Mouse (Mus musculus): Measurements from ENCODE around the gene Gpr15. TPM values are rescaled to one million over a fixed set of nuclear protein-coding genes. Genes with fewer than 3 reads are reported as not detected.

The Gpr15 gene
- polyA plus RNA-seq, 1 experiment from 2014 or later, result not detected

DNA sequence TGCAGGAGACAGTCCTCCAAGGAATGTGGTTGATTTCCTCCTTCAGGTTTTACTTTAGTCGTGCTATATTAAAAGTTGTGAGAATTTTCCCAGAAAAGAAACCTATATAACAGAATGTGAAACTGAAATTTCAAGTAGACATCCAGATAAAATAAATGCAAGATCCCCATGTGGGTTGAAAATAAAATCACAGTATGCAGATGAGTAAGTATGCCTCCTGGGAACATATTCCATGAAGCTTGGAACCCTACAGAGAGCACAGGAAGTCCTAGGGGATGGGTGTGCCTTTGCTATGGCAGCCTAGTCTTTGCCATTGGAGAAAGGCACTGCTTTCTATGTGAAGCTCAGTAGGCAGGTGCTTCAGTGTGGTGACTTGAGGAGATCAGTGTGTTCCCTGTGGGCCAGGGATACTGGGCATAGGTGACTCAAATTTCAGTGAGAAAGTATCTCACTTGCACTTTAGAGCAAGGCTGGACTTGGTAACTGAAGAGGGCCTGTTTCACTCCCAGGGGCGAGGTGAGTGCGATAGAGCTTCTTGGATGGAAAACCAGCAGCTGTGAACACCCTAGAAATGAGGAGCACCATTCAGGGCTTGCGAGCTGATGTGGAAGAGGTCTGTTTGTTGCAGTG, 11.5 kb downstream of the Gpr15 start:
- H3K9ac ChIP-seq (replicated peaks; ENCODE audit: low read depth, low read length), result no peak overlapping the region
- ATAC-seq (ENCODE audit: insufficient number of reproducible peaks, insufficient read depth, low FRiP score, low read depth), result no peak
- no peaks in the 10 kb centered on the region for H3K27me3 ChIP-seq (ENCODE audit: control insufficient read depth, insufficient read depth, low read length)
- no peak overlapping the region for H3K27ac ChIP-seq (ENCODE audit: low read length)
- no peak overlapping the region for H3K4me2 ChIP-seq (replicated peaks; ENCODE audit: low read depth, low read length)
- WGBS, result 90% methylated on average over 4 of the region's 4 CpGs
- H3K4me1 ChIP-seq (ENCODE audit: control insufficient read depth, insufficient read depth, low read length), result 0 out of 2 replicates have a peak, but pooled peaks cover 6% of the 10 kb centered on the region
- no peak overlapping the region for H3K4me3 ChIP-seq (ENCODE audit: low read depth, low read length)
- H3K9me3 ChIP-seq (ENCODE audit: control insufficient read depth, low read depth, low read length), result no peaks in the 10 kb centered on the region
- H3K36me3 ChIP-seq (ENCODE audit: control insufficient read depth, insufficient read depth, low read length), result no peaks in the 10 kb centered on the region

- ATAC-seq (ENCODE audit: insufficient number of reproducible peaks, insufficient read depth, low FRiP score, low read depth), result no peak
- Histone ChIP-seq H3K4me3 (ENCODE audit: low read depth, low read length) (no peak overlapping the region), H3K27me3 (ENCODE audit: control insufficient read depth, insufficient read depth, low read length) (no peaks in the 10 kb centered on the region), H3K4me1 (ENCODE audit: control insufficient read depth, insufficient read depth, low read length) (0 out of 2 replicates have a peak, but pooled peaks cover 6% of the 10 kb centered on the region), H3K36me3 (ENCODE audit: control insufficient read depth, insufficient read depth, low read length) (no peaks in the 10 kb centered on the region), H3K4me2 (replicated peaks; ENCODE audit: low read depth, low read length) (no peak overlapping the region), H3K27ac (ENCODE audit: low read length) (no peak overlapping the region), H3K9me3 (ENCODE audit: control insufficient read depth, low read depth, low read length) (no peaks in the 10 kb centered on the region), H3K9ac (replicated peaks; ENCODE audit: low read depth, low read length) (no peak overlapping the region)
Measured at GRCm38 (mm10) chr16:58704999-58705398, 13.9 kb downstream of the Gpr15 start.

GRCm38 (mm10) chr16:58703382-58704124, 15.3 kb downstream of the Gpr15 start:
- ATAC-seq (ENCODE audit: insufficient number of reproducible peaks, insufficient read depth, low FRiP score, low read depth), result no peak
- Histone ChIP-seq H3K27me3 (ENCODE audit: control insufficient read depth, insufficient read depth, low read length) (no peaks in the 10 kb centered on the region), H3K36me3 (ENCODE audit: control insufficient read depth, insufficient read depth, low read length) (no peaks in the 10 kb centered on the region), H3K9me3 (ENCODE audit: control insufficient read depth, low read depth, low read length) (no peaks in the 10 kb centered on the region), H3K9ac (replicated peaks; ENCODE audit: low read depth, low read length) (no peak overlapping the region), H3K27ac (ENCODE audit: low read length) (no peak overlapping the region), H3K4me3 (ENCODE audit: low read depth, low read length) (no peak overlapping the region), H3K4me1 (ENCODE audit: control insufficient read depth, insufficient read depth, low read length) (0 out of 2 replicates have a peak, but pooled peaks cover 6% of the 10 kb centered on the region), H3K4me2 (replicated peaks; ENCODE audit: low read depth, low read length) (no peak overlapping the region)
- 15% methylated on average over 10 of the region's 10 CpGs for WGBS

GRCm38 (mm10) chr16:58702329-58702932, 16.4 kb downstream of the Gpr15 start:
- Histone ChIP-seq H3K9me3 (ENCODE audit: control insufficient read depth, low read depth, low read length) (no peaks in the 10 kb centered on the region), H3K4me1 (ENCODE audit: control insufficient read depth, insufficient read depth, low read length) (0 out of 2 replicates have a peak, but pooled peaks cover 6% of the 10 kb centered on the region), H3K9ac (replicated peaks; ENCODE audit: low read depth, low read length) (no peak overlapping the region), H3K27me3 (ENCODE audit: control insufficient read depth, insufficient read depth, low read length) (no peaks in the 10 kb centered on the region), H3K36me3 (ENCODE audit: control insufficient read depth, insufficient read depth, low read length) (no peaks in the 10 kb centered on the region), H3K4me2 (replicated peaks; ENCODE audit: low read depth, low read length) (no peak overlapping the region), H3K27ac (ENCODE audit: low read length) (no peak overlapping the region), H3K4me3 (ENCODE audit: low read depth, low read length) (no peak overlapping the region)
- WGBS, result 72% methylated on average over 10 of the region's 10 CpGs
- no peak for ATAC-seq (ENCODE audit: insufficient number of reproducible peaks, insufficient read depth, low FRiP score, low read depth)

- no peak for ATAC-seq (ENCODE audit: insufficient number of reproducible peaks, insufficient read depth, low FRiP score, low read depth)
- H3K27ac ChIP-seq (ENCODE audit: low read length), result no peak overlapping the region
- H3K4me3 ChIP-seq (ENCODE audit: low read depth, low read length), result no peak overlapping the region
- H3K4me1 ChIP-seq (ENCODE audit: control insufficient read depth, insufficient read depth, low read length), result 0 out of 2 replicates have a peak, but pooled peaks cover 6% of the 10 kb centered on the region
- no peaks in the 10 kb centered on the region for H3K27me3 ChIP-seq (ENCODE audit: control insufficient read depth, insufficient read depth, low read length)
- H3K36me3 ChIP-seq (ENCODE audit: control insufficient read depth, insufficient read depth, low read length), result no peaks in the 10 kb centered on the region
- no peak overlapping the region for H3K4me2 ChIP-seq (replicated peaks; ENCODE audit: low read depth, low read length)
- H3K9me3 ChIP-seq (ENCODE audit: control insufficient read depth, low read depth, low read length), result no peaks in the 10 kb centered on the region
- no peak overlapping the region for H3K9ac ChIP-seq (replicated peaks; ENCODE audit: low read depth, low read length)
- 45% methylated on average over 6 of the region's 6 CpGs for WGBS
Measured at GRCm38 (mm10) chr16:58701779-58702178, 17.1 kb downstream of the Gpr15 start.

DNA sequence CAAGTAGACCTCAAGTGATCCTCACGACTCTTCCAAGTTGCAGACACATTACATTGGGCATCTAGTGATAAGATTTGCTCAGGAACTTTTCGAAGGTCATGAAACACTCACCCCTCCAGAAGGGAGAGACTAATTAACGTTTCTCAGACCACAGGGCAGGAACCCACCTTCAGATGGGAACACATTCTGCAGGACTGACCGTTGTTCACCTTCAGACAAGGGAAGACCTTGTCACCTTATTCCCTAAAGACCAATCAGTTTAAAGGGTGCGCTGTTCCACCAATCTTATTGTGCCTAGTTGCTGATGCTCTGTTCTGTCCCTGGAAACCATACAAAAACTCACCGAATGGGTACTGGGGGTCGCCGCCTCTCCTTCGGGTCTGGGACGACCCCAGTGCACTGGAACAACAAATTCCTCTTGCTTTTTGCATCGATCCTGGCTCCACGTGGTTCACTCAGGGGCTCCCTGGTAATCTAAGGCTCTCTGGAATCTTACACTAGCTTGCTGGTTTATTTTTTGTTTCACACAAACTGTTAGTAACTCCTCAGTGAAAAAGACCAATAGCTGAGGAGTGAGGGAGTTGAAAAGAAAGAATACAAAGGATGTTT, 17.9 kb downstream of the Gpr15 start:
- no peaks in the 10 kb centered on the region for H3K27me3 ChIP-seq (ENCODE audit: control insufficient read depth, insufficient read depth, low read length)
- no peak overlapping the region for H3K9ac ChIP-seq (replicated peaks; ENCODE audit: low read depth, low read length)
- 81% methylated on average over 12 of the region's 12 CpGs for WGBS
- no peaks in the 10 kb centered on the region for H3K9me3 ChIP-seq (ENCODE audit: control insufficient read depth, low read depth, low read length)
- H3K36me3 ChIP-seq (ENCODE audit: control insufficient read depth, insufficient read depth, low read length), result no peaks in the 10 kb centered on the region
- no peak overlapping the region for H3K4me3 ChIP-seq (ENCODE audit: low read depth, low read length)
- ATAC-seq (ENCODE audit: insufficient number of reproducible peaks, insufficient read depth, low FRiP score, low read depth), result no peak
- H3K27ac ChIP-seq (ENCODE audit: low read length), result no peak overlapping the region
- H3K4me2 ChIP-seq (replicated peaks; ENCODE audit: low read depth, low read length), result no peak overlapping the region
- 0 out of 2 replicates have a peak, but pooled peaks cover 6% of the 10 kb centered on the region for H3K4me1 ChIP-seq (ENCODE audit: control insufficient read depth, insufficient read depth, low read length)

- Histone ChIP-seq H3K4me3 (ENCODE audit: low read depth, low read length) (no peak overlapping the region), H3K27ac (ENCODE audit: low read length) (no peak overlapping the region), H3K4me1 (ENCODE audit: control insufficient read depth, insufficient read depth, low read length) (0 out of 2 replicates have a peak, but pooled peaks cover 6% of the 10 kb centered on the region), H3K4me2 (replicated peaks; ENCODE audit: low read depth, low read length) (no peak overlapping the region), H3K27me3 (ENCODE audit: control insufficient read depth, insufficient read depth, low read length) (no peaks in the 10 kb centered on the region), H3K36me3 (ENCODE audit: control insufficient read depth, insufficient read depth, low read length) (no peaks in the 10 kb centered on the region), H3K9me3 (ENCODE audit: control insufficient read depth, low read depth, low read length) (no peaks in the 10 kb centered on the region), H3K9ac (replicated peaks; ENCODE audit: low read depth, low read length) (no peak overlapping the region)
- no peak for ATAC-seq (ENCODE audit: insufficient number of reproducible peaks, insufficient read depth, low FRiP score, low read depth)
- 82% methylated on average over 6 of the region's 6 CpGs for WGBS
Measured at GRCm38 (mm10) chr16:58700174-58700573, 18.7 kb downstream of the Gpr15 start.

DNA sequence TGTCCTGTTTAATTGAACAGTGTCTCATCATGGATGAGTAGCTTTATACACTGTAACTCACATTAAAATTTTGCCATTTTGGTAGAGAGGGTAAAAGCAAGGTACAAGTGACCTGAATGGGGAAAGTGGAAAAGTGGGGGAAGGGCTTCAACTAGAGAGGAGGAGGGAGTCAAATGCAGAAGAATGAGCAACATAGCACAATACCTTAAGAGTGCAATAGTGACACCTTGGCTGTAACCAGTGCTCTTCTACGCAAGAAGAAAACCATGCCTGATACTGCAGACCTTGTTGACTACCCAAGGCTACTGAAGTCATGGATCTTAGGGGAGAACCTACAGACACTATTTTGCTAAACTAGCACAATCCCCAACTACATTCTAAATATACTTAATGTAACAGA, 21.6 kb downstream of the Gpr15 start:
- 91% methylated on average over 1 of the region's 1 CpGs for WGBS
- no peaks in the 10 kb centered on the region for H3K27me3 ChIP-seq (ENCODE audit: control insufficient read depth, insufficient read depth, low read length)
- H3K9me3 ChIP-seq (ENCODE audit: control insufficient read depth, low read depth, low read length), result no peaks in the 10 kb centered on the region
- no peak overlapping the region for H3K4me2 ChIP-seq (replicated peaks; ENCODE audit: low read depth, low read length)
- no peak overlapping the region for H3K9ac ChIP-seq (replicated peaks; ENCODE audit: low read depth, low read length)
- no peak overlapping the region for H3K4me3 ChIP-seq (ENCODE audit: low read depth, low read length)
- H3K36me3 ChIP-seq (ENCODE audit: control insufficient read depth, insufficient read depth, low read length), result no peaks in the 10 kb centered on the region
- ATAC-seq (ENCODE audit: insufficient number of reproducible peaks, insufficient read depth, low FRiP score, low read depth), result no peak
- H3K4me1 ChIP-seq (ENCODE audit: control insufficient read depth, insufficient read depth, low read length), result no peaks in the 10 kb centered on the region
- H3K27ac ChIP-seq (ENCODE audit: low read length), result no peak overlapping the region
